Mouse (Mus musculus) forebrain, embryonic 14.5 days (tissue): ENCODE results near the gene Lmna. TPM values are rescaled to one million over a fixed set of nuclear protein-coding genes. Genes with fewer than 3 reads are reported as not detected.

Experiments
- ATAC-seq: fragments of 200-750 bp; cut with Nextera tagmentation; 2 replicates; pipeline ENCODE4 v1.8.0; 2017; ENCODE audit warnings: mild to moderate bottlenecking, moderate library complexity
- DNase-seq: peaks from one replicate; pipeline ENCODE4 v3.0.0-alpha.2; 2015; ENCODE audit warnings: low spot score
- H3K27ac ChIP-seq: fragments of 300-500 bp; sonication (generic); 2 replicates; pipeline ENCODE4 v1.5.1; 2014; ENCODE audit warnings: low read depth, mild to moderate bottlenecking, control low read depth, low read length, moderate library complexity
- H3K27me3 ChIP-seq: fragments of 300-500 bp; sonication (generic); replicated peaks from 2 replicates; pipeline ENCODE4 v1.6.1; 2014; ENCODE audit warnings: low read length, control low read depth, mixed read lengths; ENCODE audit not compliant: control insufficient read depth, insufficient read depth
- H3K36me3 ChIP-seq: fragments of 300-500 bp; sonication (generic); 2 replicates; pipeline ENCODE4 v1.6.1; 2014; ENCODE audit warnings: low read length, control low read depth; ENCODE audit not compliant: control insufficient read depth, insufficient read depth
- H3K4me1 ChIP-seq: fragments of 300-500 bp; sonication (generic); 2 replicates; pipeline ENCODE4 v1.6.1; 2014; ENCODE audit warnings: antibody characterized with exemption, low read length, control low read depth; ENCODE audit not compliant: control insufficient read depth, insufficient read depth
- H3K4me2 ChIP-seq: fragments of 300-500 bp; sonication (generic); 2 replicates; pipeline ENCODE4 v1.6.1; 2014; ENCODE audit warnings: mild to moderate bottlenecking, control low read depth, low read length
- H3K4me3 ChIP-seq: fragments of 300-500 bp; sonication (generic); 2 replicates; pipeline ENCODE4 v1.5.1; 2014; ENCODE audit warnings: low read depth, low read length, control low read depth
- H3K9ac ChIP-seq: fragments of 300-500 bp; sonication (generic); 2 replicates; pipeline ENCODE4 v1.6.1; 2014; ENCODE audit warnings: mild to moderate bottlenecking, low read length, control low read depth, moderate library complexity
- H3K9me3 ChIP-seq: fragments of 300-500 bp; sonication (generic); replicated peaks from 2 replicates; pipeline ENCODE4 v1.6.1; 2016; ENCODE audit warnings: low read length, control low read depth, mixed read lengths; ENCODE audit not compliant: control insufficient read depth
- WGBS: fragments of 180-500 bp; shearing (Covaris S2); extraction: QIAGEN DNeasy Blood & Tissue Kit; methylation state at CpG from one replicate; pipeline ENCODE4 v1.1.7; 2014; 5-methylcytosine and 5-hydroxymethylcytosine counted together
- polyA plus RNA-seq: library from polyadenylated mRNA; unstranded; fragments of >200 nt; fragmentation: Nextera tagmentation; extraction: Ambion mirVana; gene quantifications from 2 replicates; pipeline ENCODE4 v1.2.1, GENCODE M21; 2014

The Lmna gene
- polyA plus RNA-seq, 1 experiment from 2014 or later, result 18.0 TPM

DNA sequence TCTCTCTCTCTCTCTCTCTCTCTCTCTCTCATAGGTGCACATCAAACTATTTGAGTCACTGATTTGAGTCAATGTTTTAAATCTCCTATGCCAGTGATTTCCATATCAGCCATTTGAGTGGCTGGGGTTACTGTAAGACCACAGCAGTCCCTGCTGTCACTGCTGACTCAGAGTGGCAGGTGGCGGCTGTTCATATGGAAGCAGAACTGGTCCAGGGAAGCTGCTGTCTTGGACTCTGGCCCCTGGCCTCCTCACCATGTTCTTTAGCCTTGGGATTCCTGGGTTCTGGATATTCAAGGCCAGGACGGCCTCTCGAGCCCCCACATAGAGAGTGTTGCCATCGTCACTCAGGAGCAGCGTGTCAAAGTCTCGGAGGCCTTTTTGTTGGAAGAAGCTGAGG, 57.0 kb downstream of the Lmna start:
- Histone ChIP-seq H3K36me3 (peaks cover 25% of the 10 kb centered on the region), H3K4me3 (no peak overlapping the region), H3K27me3 (no peaks in the 10 kb centered on the region), H3K27ac (no peak overlapping the region), H3K4me2 (no peak overlapping the region), H3K4me1 (peaks cover 9% of the 10 kb centered on the region; the same call in 1 of the 2 replicates), H3K9me3 (no peaks in the 10 kb centered on the region), H3K9ac (no peak overlapping the region)
- WGBS, result 74% methylated on average over 6 of the region's 6 CpGs
- DNase-seq (no peak), ATAC-seq (no peak)

DNA sequence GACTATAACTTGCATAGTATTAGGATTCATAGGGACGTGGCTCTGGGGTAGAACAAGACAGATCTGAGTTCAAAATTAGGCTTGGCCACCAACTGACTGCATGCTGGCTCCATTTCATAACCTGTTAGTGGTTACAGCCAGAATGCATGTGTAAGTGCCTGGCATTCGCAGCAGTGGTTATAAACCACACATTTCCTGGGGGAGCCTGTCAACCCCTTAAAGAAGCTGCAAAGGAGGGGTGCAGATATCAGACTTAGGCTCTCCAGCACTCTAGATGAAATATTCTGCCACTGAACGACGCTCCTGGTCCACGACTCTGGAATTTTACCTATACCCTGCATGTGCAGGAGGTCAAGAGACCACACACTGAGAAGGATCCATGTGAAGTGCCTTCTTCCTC, 57.5 kb downstream of the Lmna start:
- WGBS, result 81% methylated on average over 5 of the region's 5 CpGs
- Histone ChIP-seq H3K4me3 (no peak overlapping the region), H3K9me3 (no peaks in the 10 kb centered on the region), H3K36me3 (peaks cover 28% of the 10 kb centered on the region), H3K4me2 (no peak overlapping the region), H3K4me1 (peaks cover 9% of the 10 kb centered on the region; the same call in 1 of the 2 replicates), H3K9ac (no peak overlapping the region), H3K27ac (no peak overlapping the region), H3K27me3 (no peaks in the 10 kb centered on the region)
- DNase-seq, result no peak
- no peak for ATAC-seq

DNA sequence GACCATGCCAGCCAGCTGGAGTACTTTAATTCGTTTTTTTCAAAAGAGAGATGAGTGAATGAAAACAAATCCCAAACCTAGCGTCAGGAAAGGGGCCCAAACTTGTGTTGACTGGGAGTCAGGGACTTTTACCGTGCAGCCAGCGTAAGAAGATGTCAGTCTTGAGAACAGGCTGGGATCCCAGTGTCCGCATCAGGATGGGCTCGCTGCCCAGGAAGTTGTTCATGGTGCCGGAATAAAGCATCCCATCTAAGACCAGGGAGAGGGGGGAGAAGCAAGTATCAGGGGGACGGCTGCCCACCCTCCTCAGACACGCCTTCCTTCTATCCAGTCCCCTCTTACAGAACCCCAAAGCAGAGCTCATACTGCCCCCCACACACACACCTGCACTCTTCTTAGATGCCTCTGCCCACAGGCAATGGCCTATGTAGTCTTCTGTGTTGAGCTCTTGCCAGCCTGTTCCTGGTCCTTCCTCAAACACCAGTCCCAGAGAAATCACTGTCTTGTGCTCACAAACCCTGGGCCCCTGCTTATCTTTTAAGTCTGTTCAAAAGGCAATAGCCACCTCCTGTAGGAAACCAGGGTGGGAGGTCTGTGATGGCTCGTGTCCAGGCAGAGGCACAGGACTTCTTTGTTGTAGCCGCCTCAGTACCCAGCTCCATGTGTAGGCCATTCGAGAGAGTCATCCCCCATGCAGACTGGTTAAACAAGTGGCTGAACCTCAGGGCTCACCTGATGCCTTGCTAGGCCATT, 59.2 kb downstream of the Lmna start:
- ATAC-seq (no peak), DNase-seq (no peak)
- Histone ChIP-seq H3K27me3 (no peaks in the 10 kb centered on the region), H3K4me3 (no peak overlapping the region), H3K9ac (no peak overlapping the region; the same call in 1 of the 2 replicates), H3K36me3 (peaks cover 33% of the 10 kb centered on the region), H3K4me1 (0 out of 2 replicates have a peak, but pooled peaks cover 5% of the 10 kb centered on the region), H3K9me3 (no peaks in the 10 kb centered on the region), H3K27ac (no peak overlapping the region), H3K4me2 (no peak overlapping the region)
- WGBS, result 72% methylated on average over 12 of the region's 12 CpGs

DNA sequence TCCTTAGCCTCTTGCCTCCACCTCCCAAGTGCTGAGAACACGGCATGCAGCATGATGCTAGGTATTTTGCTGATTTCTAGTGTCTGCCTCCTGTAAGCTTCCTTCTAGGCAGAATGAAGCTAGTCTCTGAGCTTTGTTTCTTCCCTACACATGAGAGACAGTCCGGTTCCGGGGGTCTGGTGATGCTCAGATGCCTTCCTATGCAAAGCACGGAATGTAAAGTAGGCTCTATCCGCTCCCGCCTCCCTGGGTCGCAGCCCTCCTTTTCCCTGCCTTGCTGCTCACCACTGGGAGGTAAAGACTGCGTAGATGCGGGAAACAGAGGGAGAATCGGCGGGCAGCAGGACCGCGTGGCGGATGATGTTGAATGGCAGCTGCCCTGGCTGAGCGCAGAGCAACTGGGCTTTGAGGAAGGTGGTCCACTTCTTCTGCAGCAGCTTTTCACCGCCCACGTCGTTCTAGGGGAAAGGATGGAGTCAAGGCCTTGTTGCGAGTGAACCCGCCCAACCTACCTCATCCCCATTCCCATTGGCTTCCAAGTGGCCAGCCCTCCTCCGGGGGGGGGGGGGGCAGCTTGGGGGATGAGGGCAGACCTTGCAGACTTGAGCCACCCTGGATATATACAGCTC, 60.2 kb downstream of the Lmna start:
- 5% methylated on average over 21 of the region's 21 CpGs for WGBS
- Histone ChIP-seq H3K4me2 (peak overlapping the region; percentile 33), H3K36me3 (peaks cover 37% of the 10 kb centered on the region), H3K4me3 (0 out of 2 replicates have a peak overlapping the region, but pooled peaks have one; percentile 1), H3K4me1 (0 out of 2 replicates have a peak, but pooled peaks cover 5% of the 10 kb centered on the region), H3K9ac (peak overlapping the region; percentile 38; the same call in 1 of the 2 replicates), H3K27ac (no peak overlapping the region), H3K27me3 (no peaks in the 10 kb centered on the region), H3K9me3 (no peaks in the 10 kb centered on the region)
- peak; percentile 40 for DNase-seq
- peak; percentile 65 for ATAC-seq

DNA sequence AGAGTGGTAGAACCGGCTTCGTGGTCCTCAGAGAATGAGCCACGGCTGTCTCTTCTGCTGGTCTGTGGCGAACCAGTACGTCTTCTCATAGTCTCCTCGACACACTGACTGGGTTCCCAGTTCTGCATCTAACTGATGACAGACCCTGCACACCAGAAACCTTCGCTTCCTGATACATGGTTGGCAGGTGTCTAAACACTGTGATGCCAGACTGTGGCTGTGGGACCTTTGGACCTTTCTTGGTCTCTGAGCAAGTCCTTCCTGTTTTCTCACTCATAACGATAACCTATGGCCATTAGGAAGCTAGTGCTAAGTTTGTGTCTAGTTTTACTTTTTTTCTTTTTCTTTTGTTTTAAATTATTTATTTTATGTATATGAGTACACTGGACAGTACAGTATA, 61.3 kb downstream of the Lmna start:
- Histone ChIP-seq H3K9ac (no peak overlapping the region), H3K4me3 (no peak overlapping the region), H3K9me3 (no peaks in the 10 kb centered on the region), H3K27me3 (no peaks in the 10 kb centered on the region), H3K27ac (no peak overlapping the region), H3K36me3 (peaks cover 37% of the 10 kb centered on the region), H3K4me2 (no peak overlapping the region), H3K4me1 (0 out of 2 replicates have a peak, but pooled peaks cover 5% of the 10 kb centered on the region)
- ATAC-seq (no peak), DNase-seq (no peak)
- WGBS, result 91% methylated on average over 8 of the region's 8 CpGs

DNA sequence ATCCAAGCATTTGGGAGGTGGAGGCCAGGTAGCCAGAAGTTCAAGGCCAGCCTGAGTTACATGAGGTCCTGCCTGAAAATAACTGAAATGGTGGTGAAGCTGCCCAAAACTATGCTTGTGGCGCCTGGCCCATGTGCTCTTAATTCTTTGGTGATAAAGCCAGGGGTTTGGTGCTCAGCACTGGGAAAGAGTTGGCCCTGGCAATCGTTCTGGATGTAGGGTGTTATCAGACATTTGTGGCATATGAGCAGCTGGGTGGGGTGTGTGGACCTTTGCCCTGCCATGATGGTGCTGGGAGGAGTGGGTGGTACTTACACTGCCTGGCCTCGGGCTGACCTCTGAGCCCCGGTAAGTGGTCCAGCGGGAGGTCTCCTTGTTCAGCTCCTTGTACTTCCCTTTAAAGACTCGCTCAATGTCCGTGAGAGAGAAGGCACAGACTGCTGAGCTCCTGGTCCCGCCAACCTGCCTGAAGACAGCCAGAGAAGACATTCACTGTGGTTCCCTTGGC, 62.0 kb downstream of the Lmna start:
- Histone ChIP-seq H3K4me1 (0 out of 2 replicates have a peak, but pooled peaks cover 5% of the 10 kb centered on the region), H3K9ac (no peak overlapping the region), H3K4me2 (no peak overlapping the region), H3K27ac (no peak overlapping the region), H3K4me3 (no peak overlapping the region), H3K36me3 (peaks cover 34% of the 10 kb centered on the region), H3K9me3 (no peaks in the 10 kb centered on the region), H3K27me3 (no peaks in the 10 kb centered on the region)
- 71% methylated on average over 8 of the region's 8 CpGs for WGBS
- no peak for DNase-seq
- ATAC-seq, result no peak

DNA sequence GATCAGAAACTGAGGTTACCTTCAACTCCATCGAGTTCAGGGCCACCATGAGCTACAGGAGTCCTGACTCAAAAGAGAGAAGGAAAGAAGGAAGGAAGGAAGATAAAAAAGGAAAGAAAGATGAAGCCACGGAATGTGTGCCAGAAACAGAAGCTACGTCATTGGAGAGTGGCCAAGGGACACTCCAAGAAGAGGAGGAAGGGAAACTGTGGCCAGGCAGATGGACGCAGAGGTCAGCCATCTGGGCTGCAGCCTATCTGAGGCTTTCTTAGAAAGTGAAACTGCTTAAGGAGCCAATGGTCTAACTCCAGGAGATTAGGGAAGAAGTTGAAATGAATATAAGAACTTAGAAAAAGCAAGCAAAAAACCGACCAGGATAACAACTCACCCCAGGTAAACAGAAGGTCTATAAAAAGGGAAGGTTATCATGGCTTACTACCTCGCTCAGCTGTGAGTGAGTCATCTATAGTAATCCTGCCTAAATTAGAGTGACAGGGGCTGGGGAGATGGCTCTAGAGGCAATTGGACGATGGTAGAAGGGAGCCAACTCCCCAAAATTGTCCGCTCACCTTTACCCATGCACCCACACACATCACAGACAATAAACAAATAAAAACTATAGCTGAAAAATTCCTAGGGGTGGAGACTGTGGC, 63.2 kb downstream of the Lmna start:
- Histone ChIP-seq H3K4me3 (no peak overlapping the region), H3K9me3 (no peaks in the 10 kb centered on the region)
- no peak for ATAC-seq

DNA sequence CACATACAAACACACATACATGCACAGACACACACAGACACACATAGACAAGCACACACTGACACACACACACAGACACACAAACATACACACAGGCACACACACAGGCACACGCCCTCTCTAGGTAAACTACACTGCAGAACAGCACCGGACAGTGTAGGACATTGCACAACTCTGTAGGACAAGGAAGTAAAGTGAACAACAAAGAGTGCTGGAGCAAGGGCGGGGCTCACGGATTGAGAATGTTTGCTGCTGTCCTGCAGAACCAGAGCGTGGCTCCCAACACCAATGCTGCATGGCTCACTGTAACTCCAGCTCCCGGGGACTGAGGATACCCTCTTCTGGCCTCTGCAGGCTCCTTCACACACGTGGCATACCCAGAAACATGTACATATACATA, 66.9 kb downstream of the Lmna start:
- Histone ChIP-seq H3K4me3 (no peak overlapping the region), H3K9me3 (no peaks in the 10 kb centered on the region), H3K27ac (no peak overlapping the region), H3K27me3 (no peaks in the 10 kb centered on the region), H3K4me1 (no peaks in the 10 kb centered on the region; the same call in 1 of the 2 replicates), H3K36me3 (peaks cover 26% of the 10 kb centered on the region), H3K9ac (no peak overlapping the region), H3K4me2 (no peak overlapping the region)
- no peak for DNase-seq
- ATAC-seq, result no peak
- WGBS, result 84% methylated on average over 7 of the region's 7 CpGs

More for the DNA sequence above, 63.2 kb downstream of the Lmna start:
- DNase-seq, result no peak
- WGBS, result 84% methylated on average over 8 of the region's 8 CpGs
- Histone ChIP-seq H3K27ac (no peak overlapping the region), H3K4me1 (0 out of 2 replicates have a peak, but pooled peaks cover 5% of the 10 kb centered on the region), H3K4me2 (no peak overlapping the region), H3K27me3 (no peaks in the 10 kb centered on the region), H3K36me3 (peaks cover 28% of the 10 kb centered on the region; the same call in 1 of the 2 replicates), H3K9ac (no peak overlapping the region)
